Mouse (Mus musculus) heart, postnatal 0 days (tissue): ENCODE data around the gene Isyna1. TPM values are rescaled to one million over a fixed set of nuclear protein-coding genes. Genes with fewer than 3 reads are reported as not detected.
A peak's percentile ranks its signal among the peaks of the same experiment; 100 is the strongest.

Experiments
- ATAC-seq: fragments of 200-750 bp; cut with Nextera tagmentation; 2 replicates; pipeline ENCODE4 v1.8.0; 2017; ENCODE audit warnings: low read depth, moderate number of reproducible peaks, moderate library complexity; ENCODE audit not compliant: insufficient read depth
- DNase-seq: peaks from one replicate; pipeline ENCODE4 v3.0.0-alpha.2; 2016; ENCODE audit warnings: low spot score
- H3K27ac ChIP-seq: fragments of 300-500 bp; sonication (generic); 2 replicates; pipeline ENCODE4 v1.5.1; 2014; ENCODE audit warnings: low read depth, mild to moderate bottlenecking
- H3K27me3 ChIP-seq: fragments of 300-500 bp; sonication (generic); 2 replicates; pipeline ENCODE4 v1.6.1; 2014; ENCODE audit warnings: low read length, mixed read lengths; ENCODE audit not compliant: control insufficient read depth, insufficient read depth
- H3K36me3 ChIP-seq: fragments of 300-500 bp; sonication (generic); replicated peaks from 2 replicates; pipeline ENCODE4 v1.6.1; 2014; ENCODE audit warnings: low read length, mixed read lengths; ENCODE audit not compliant: control insufficient read depth, insufficient read depth
- H3K4me1 ChIP-seq: fragments of 300-500 bp; sonication (generic); 2 replicates; pipeline ENCODE4 v1.6.1; 2014; ENCODE audit warnings: antibody characterized with exemption; ENCODE audit not compliant: control insufficient read depth, insufficient read depth
- H3K4me2 ChIP-seq: fragments of 300-500 bp; sonication (generic); 2 replicates; pipeline ENCODE4 v1.6.1; 2014; ENCODE audit warnings: low read depth, mild to moderate bottlenecking, low read length, moderate library complexity
- H3K4me3 ChIP-seq: fragments of 300-500 bp; sonication (generic); 2 replicates; pipeline ENCODE4 v1.5.1; 2014; ENCODE audit warnings: low read depth, low read length
- H3K9ac ChIP-seq: fragments of 300-500 bp; sonication (generic); replicated peaks from 2 replicates; pipeline ENCODE4 v1.6.1; 2014; ENCODE audit warnings: low read depth, low read length, mixed read lengths
- H3K9me3 ChIP-seq: fragments of 300-500 bp; sonication (generic); replicated peaks from 2 replicates; pipeline ENCODE4 v1.6.1; 2016; ENCODE audit warnings: low read length; ENCODE audit not compliant: control insufficient read depth
- CTCF ChIP-seq: IDR thresholded peaks from 2 replicates; pipeline ENCODE4 v1.5.1; 2016; ENCODE audit warnings: antibody characterized with exemption, control low read depth, low read depth
- EP300 ChIP-seq: IDR thresholded peaks from 2 replicates; pipeline ENCODE4 v1.6.1; 2016; ENCODE audit warnings: antibody characterized with exemption, low read depth
- WGBS: fragments of 180-500 bp; shearing (Covaris S2); extraction: QIAGEN DNeasy Blood & Tissue Kit; methylation state at CpG from one replicate; pipeline ENCODE4 v1.1.7; 2014; 5-methylcytosine and 5-hydroxymethylcytosine counted together
- polyA plus RNA-seq: library from polyadenylated mRNA; unstranded; fragments of >200 nt; fragmentation: Nextera tagmentation; extraction: Ambion mirVana; gene quantifications from 2 replicates; pipeline ENCODE4 v1.2.1, GENCODE M21; 2015
- total RNA-seq: library from RNA; depleted of rRNA; stranded (reverse); fragments of >200 nt; gene quantifications from 2 replicates; pipeline ENCODE4 v1.2.3, GENCODE M21; 2014; ENCODE audit warnings: low replicate concordance; rRNA removed

The Isyna1 gene
- total RNA-seq (111 and 125 TPM in 2 replicates), polyA plus RNA-seq (53.3 and 59.6 TPM in 2 replicates)

DNA sequence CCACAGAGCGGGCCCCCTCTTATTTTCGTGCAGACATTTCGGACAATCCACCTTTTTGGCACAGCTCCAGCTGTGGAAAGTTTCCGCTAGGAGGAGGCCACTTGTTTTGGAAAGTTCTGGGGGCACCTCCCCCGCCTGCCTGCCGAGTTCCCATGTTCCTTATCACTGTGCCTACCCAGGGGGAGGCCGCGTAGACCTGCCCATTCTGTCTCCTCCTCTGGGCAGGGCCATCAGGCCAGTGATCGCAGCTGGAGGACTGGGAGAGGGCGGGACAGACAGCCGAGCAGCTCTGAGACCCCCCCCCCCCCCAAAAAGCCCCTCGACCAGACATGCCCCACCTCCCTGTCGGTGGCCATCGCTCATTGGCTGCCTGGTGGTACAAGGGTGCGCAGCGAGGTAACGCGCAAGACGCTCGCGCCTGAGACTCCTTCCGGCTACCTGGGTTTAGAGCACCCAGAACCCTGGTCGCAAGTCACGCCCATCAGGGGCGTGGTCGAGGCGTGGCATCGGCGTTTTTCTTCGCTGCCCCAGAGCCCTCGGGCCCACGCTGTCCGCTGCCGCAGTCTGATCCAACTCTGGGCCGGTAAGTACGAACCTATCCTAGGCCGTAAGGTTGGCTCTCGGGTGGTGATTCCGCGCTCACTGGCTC, at the start of gene Isyna1:
Gene Isyna1, plus strand, starts transcription at position 413 of the 649 bp plus-strand sequence.
- H3K9me3 ChIP-seq: no peaks in the 10 kb centered on the region
- peak within 1 kb of the TSS; percentile 56 for H3K27ac ChIP-seq
- H3K4me2 ChIP-seq: peak within 1 kb of the TSS; percentile 89
- ATAC-seq (peak; percentile 86), DNase-seq (peak; percentile 94)
- no peaks in the 10 kb centered on the region for H3K27me3 ChIP-seq
- TF ChIP-seq EP300 (no peak), CTCF (no peak)
- WGBS: under 1% methylated on average over 39 of the region's 40 CpGs
- peaks cover 14% of the 10 kb centered on the region; the same call in 1 of the 2 replicates for H3K4me1 ChIP-seq
- peak within 1 kb of the TSS; percentile 37 for H3K9ac ChIP-seq
- peaks cover 30% of the 10 kb centered on the region for H3K36me3 ChIP-seq
- H3K4me3 ChIP-seq: peak within 1 kb of the TSS; percentile 49

DNA sequence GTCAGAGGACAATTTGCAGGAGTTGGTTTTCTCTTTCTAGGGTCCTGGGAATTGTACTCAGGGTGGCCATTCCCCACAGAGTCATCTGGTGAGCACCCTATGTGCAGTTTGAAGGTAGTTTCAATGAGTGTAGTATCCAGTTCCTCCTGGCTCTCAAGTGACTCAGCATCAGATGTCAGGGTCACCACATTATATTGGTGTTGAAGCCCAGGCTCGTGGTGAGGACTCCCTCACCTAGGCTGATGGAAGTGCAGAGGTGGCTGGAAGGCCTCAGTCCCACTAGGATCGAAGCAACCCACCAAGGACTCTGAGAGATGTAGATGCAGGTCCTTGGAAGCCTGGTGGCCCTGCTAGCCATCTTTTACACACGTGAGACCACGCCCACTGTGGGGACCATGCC, 47.8 kb upstream of the Isyna1 start:
- Histone ChIP-seq H3K4me3 (no peak overlapping the region), H3K4me1 (peaks cover 27% of the 10 kb centered on the region), H3K27me3 (no peaks in the 10 kb centered on the region), H3K27ac (no peak overlapping the region), H3K4me2 (no peak overlapping the region), H3K9ac (no peak overlapping the region), H3K36me3 (no peaks in the 10 kb centered on the region), H3K9me3 (no peaks in the 10 kb centered on the region)
- WGBS: 83% methylated on average over 4 of the region's 4 CpGs
- ATAC-seq: no peak
- TF ChIP-seq CTCF (no peak), EP300 (no peak)
- no peak for DNase-seq

DNA sequence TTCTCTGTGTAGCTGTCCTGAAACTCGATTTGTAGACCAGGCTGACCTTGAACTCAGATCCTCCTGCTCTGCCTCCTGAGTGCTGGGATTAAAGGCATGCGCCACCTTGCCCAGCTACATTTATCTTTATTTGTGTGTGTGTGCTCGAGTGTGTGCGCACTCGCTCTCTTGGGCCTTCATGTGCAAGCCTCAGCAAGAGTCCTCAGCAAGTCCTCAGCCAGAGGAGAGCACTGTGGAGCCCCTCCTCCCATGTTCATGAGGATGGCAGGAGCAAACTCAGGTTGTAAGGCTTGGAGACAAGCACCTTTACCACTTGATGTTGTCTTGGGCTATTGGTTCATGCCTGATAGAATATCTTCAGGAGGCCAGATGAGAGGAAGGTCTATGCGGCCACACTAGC, 46.4 kb upstream of the Isyna1 start:
- WGBS: 81% methylated on average over 6 of the region's 6 CpGs
- Histone ChIP-seq H3K4me2 (no peak overlapping the region), H3K4me3 (no peak overlapping the region), H3K27ac (peak overlapping the region; percentile 66; the same call in 1 of the 2 replicates), H3K9me3 (no peaks in the 10 kb centered on the region), H3K36me3 (no peaks in the 10 kb centered on the region), H3K4me1 (peaks cover 41% of the 10 kb centered on the region), H3K27me3 (no peaks in the 10 kb centered on the region), H3K9ac (no peak overlapping the region)
- DNase-seq (no peak), ATAC-seq (no peak)
- no peak for TF ChIP-seq EP300

DNA sequence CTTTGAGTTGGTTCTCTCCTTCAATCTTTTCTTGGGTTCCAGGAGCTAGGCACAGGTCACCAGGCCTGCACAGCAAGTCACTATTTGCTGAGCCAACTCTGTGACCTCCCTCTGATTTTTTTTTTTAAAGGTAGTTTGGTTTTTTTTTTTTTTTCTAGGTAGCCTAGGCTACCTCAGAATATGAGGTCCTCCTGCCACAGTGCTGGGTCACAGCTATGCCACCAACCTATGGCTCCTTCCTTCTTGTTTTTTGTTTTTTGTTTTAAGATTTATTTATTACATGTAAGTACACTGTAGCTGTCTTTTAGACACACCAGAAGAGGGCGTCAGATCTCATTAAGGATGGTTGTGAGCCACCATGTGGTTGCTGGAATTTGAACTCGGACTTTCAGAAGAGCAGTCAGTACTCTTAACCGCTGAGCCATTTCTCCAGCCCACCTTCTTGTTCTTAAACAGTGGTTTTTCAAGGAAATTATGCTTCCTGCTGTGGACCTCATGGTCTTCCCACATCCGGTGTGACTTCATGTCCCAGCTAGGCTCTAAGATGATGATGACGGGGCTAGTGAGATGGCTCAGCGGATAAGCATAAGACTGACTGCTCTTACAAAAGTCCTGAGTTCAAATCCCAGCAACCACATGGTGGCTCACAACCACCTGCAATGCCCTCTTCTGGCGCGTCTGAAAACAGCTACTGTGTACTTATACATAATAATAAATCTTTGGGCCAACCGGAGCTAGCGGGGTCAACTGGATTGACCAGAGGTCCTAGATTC, 44.6 kb upstream of the Isyna1 start:
- ATAC-seq: no peak
- H3K27ac ChIP-seq: no peak overlapping the region

DNA sequence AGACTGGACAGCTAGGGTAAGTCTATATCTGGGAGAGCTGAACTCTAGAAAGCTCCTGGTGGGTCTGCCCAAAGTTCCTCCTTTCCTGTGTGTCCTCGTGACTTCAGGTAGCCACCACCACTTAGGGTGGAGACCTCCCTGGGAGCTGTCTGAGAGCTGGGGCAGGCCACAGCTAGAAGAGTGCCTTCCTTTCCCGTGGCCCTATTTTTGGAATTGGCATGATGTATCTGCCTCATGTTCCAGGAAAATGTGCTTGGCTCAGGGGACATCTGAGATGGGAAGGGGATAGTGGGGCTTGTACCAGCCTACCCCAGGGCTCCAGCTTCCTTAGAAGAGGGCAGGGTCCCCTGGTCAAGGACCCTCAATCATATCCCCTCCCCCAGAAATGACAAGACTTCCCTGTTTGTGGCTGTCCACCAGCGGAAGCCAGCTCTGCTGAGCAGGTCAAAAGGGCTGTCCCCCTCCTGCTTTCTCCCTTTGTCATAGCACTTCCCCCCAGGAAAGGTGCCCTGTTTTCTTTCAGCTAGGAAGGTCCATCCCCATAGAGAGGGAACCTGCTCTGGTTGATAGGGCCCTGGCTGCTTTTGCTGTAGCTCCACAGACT, 42.5 kb upstream of the Isyna1 start:
- Histone ChIP-seq H3K4me1 (peaks cover 72% of the 10 kb centered on the region), H3K4me3 (no peak overlapping the region), H3K9ac (peak overlapping the region; percentile 33; the same call in 1 of the 2 replicates), H3K36me3 (no peaks in the 10 kb centered on the region), H3K9me3 (no peaks in the 10 kb centered on the region), H3K4me2 (peak overlapping the region; percentile 11; the same call in 1 of the 2 replicates), H3K27ac (peak overlapping the region; percentile 87), H3K27me3 (no peaks in the 10 kb centered on the region)
- TF ChIP-seq CTCF (no peak), EP300 (0 out of 2 replicates have a peak, but pooled peaks have one; percentile 61)
- peak; percentile 44 for ATAC-seq
- 15% methylated on average over 3 of the region's 3 CpGs for WGBS
- no peak for DNase-seq

More for the DNA sequence above, 44.6 kb upstream of the Isyna1 start:
- DNase-seq: no peak
- no peak overlapping the region for H3K4me2 ChIP-seq
- no peak overlapping the region for H3K4me3 ChIP-seq
- no peaks in the 10 kb centered on the region for H3K36me3 ChIP-seq
- H3K27me3 ChIP-seq: no peaks in the 10 kb centered on the region
- 88% methylated on average over 10 of the region's 10 CpGs for WGBS
- no peaks in the 10 kb centered on the region for H3K9me3 ChIP-seq
- H3K9ac ChIP-seq: no peak overlapping the region
- no peak; the same call in 1 of the 2 replicates for TF ChIP-seq CTCF
- TF ChIP-seq EP300: no peak
- peaks cover 59% of the 10 kb centered on the region for H3K4me1 ChIP-seq
